Mouse (Mus musculus) liver, adult 2 months (tissue): ENCODE data around the gene Tor1b. TPM values are rescaled to one million over a fixed set of nuclear protein-coding genes. Genes with fewer than 3 reads are reported as not detected.

Experiments used
- DNase-seq: peaks from one replicate; pipeline ENCODE4 v3.0.0-alpha.2; 2011; ENCODE audit warnings: low read depth, low spot score; ENCODE audit errors: extremely low read depth
- H3K27ac ChIP-seq: fragments of 200-500 bp; replicated peaks from 2 replicates; pipeline ENCODE4 v1.5.1; 2012; ENCODE audit warnings: low read depth, mild to moderate bottlenecking, control low read depth, inconsistent platforms, low read length; ENCODE audit not compliant: insufficient read depth
- H3K27me3 ChIP-seq: fragments of 200-500 bp; 2 replicates; pipeline ENCODE4 v1.6.1; 2012; ENCODE audit warnings: mild to moderate bottlenecking, moderate library complexity, low read length, inconsistent platforms; ENCODE audit not compliant: control insufficient read depth, insufficient read depth
- H3K36me3 ChIP-seq: fragments of 200-500 bp; 2 replicates; pipeline ENCODE4 v1.6.1; 2012; ENCODE audit warnings: low read length, inconsistent platforms; ENCODE audit not compliant: control insufficient read depth, insufficient read depth
- H3K4me1 ChIP-seq: fragments of 200-500 bp; 2 replicates; pipeline ENCODE4 v1.6.1; 2011; ENCODE audit warnings: low read length; ENCODE audit not compliant: control insufficient read depth, insufficient read depth
- H3K4me3 ChIP-seq: fragments of 200-500 bp; 2 replicates; pipeline ENCODE4 v1.5.1; 2011; ENCODE audit warnings: low read depth, mild to moderate bottlenecking, control low read depth, low read length, moderate library complexity; ENCODE audit not compliant: insufficient read depth
- H3K79me2 ChIP-seq: fragments of 200-500 bp; 2 replicates; pipeline ENCODE4 v1.6.1; 2012; ENCODE audit warnings: inconsistent platforms, mild to moderate bottlenecking, low read length, moderate library complexity; ENCODE audit not compliant: control insufficient read depth, insufficient read depth
- H3K9ac ChIP-seq: fragments of 200-500 bp; 2 replicates; pipeline ENCODE4 v1.6.1; 2012; ENCODE audit warnings: low read depth, mild to moderate bottlenecking, control low read depth, inconsistent platforms, low read length
- CTCF ChIP-seq: fragments of 200-500 bp; IDR thresholded peaks from 2 replicates; pipeline ENCODE4 v1.5.1; 2011; ENCODE audit warnings: low read depth, low read length, control low read depth
- POLR2A ChIP-seq: fragments of 200-500 bp; IDR thresholded peaks from 2 replicates; pipeline ENCODE4 v1.6.1; 2011; ENCODE audit warnings: low read length, control low read depth; ENCODE audit not compliant: insufficient read depth; ENCODE audit errors: extremely low read depth
- WGBS: fragments of 180-500 bp; shearing (Covaris S2); methylation state at CpG from one replicate; pipeline ENCODE4 v1.1.7; 2018; 5-methylcytosine and 5-hydroxymethylcytosine counted together
- polyA plus RNA-seq: library from polyadenylated mRNA; depleted of rRNA; stranded (reverse); fragments of >200 nt; gene quantifications from 2 replicates; pipeline ENCODE4 v1.2.3, GENCODE M21; 2012
- total RNA-seq: library from RNA; depleted of rRNA; stranded (reverse); fragments of >200 nt; gene quantifications from 2 replicates; pipeline ENCODE4 v1.2.3, GENCODE M21; 2014

The Tor1b gene
- total and polyA plus RNA-seq, 2 experiments = 17.1 to 29.1 TPM

- H3K27me3 ChIP-seq = no peaks in the 10 kb centered on the region
- H3K79me2 ChIP-seq = no peaks in the 10 kb centered on the region
- H3K4me3 ChIP-seq = peak overlapping the region; percentile 51
- WGBS = 22% methylated on average over 16 of the region's 16 CpGs
- H3K36me3 ChIP-seq = no peaks in the 10 kb centered on the region
- DNase-seq = peak; percentile 67
- H3K27ac ChIP-seq = no peak overlapping the region
- no peaks in the 10 kb centered on the region for H3K4me1 ChIP-seq
- no peak overlapping the region for H3K9ac ChIP-seq
- peak; percentile 95 for TF ChIP-seq CTCF
- TF ChIP-seq POLR2A = no peak
Measured at GRCm38 (mm10) chr2:30942603-30943011, 10.2 kb upstream of the Tor1b start.

GRCm38 (mm10) chr2:30952457-30952823 is 319 bp upstream of the Tor1b start:
- H3K27ac ChIP-seq = peak overlapping the region; percentile 43
- peak overlapping the region; percentile 99; the same call in 1 of the 2 replicates for H3K4me3 ChIP-seq
- no peak for TF ChIP-seq CTCF
- no peak for TF ChIP-seq POLR2A

GRCm38 (mm10) chr2:30954797-30955196 is 2.0 kb downstream of the Tor1b start:
- Histone ChIP-seq H3K27me3 (no peaks in the 10 kb centered on the region), H3K79me2 (peaks cover 28% of the 10 kb centered on the region; the same call in 1 of the 2 replicates), H3K27ac (no peak overlapping the region), H3K4me3 (no peak overlapping the region), H3K4me1 (peaks cover 44% of the 10 kb centered on the region), H3K9ac (peak overlapping the region; percentile 31; the same call in 1 of the 2 replicates), H3K36me3 (peaks cover 22% of the 10 kb centered on the region)
- WGBS = 40% methylated on average over 6 of the region's 6 CpGs
- TF ChIP-seq CTCF (no peak), POLR2A (no peak)
- DNase-seq = no peak

More at GRCm38 (mm10) chr2:30952457-30952823, 319 bp upstream of the Tor1b start:
- DNase-seq = no peak
- WGBS = 29% methylated on average over 5 of the region's 5 CpGs
- Histone ChIP-seq H3K4me1 (peaks cover 28% of the 10 kb centered on the region), H3K27me3 (no peaks in the 10 kb centered on the region), H3K9ac (no peak overlapping the region), H3K79me2 (peaks cover 28% of the 10 kb centered on the region; the same call in 1 of the 2 replicates), H3K36me3 (peaks cover 17% of the 10 kb centered on the region)

GRCm38 (mm10) chr2:30957511-30957910 is 4.8 kb downstream of the Tor1b start:
- no peak overlapping the region for H3K9ac ChIP-seq
- peak; percentile 62 for DNase-seq
- no peak overlapping the region for H3K4me3 ChIP-seq
- peaks cover 64% of the 10 kb centered on the region for H3K4me1 ChIP-seq
- H3K79me2 ChIP-seq = peaks cover 32% of the 10 kb centered on the region; the same call in 1 of the 2 replicates
- H3K27me3 ChIP-seq = no peaks in the 10 kb centered on the region
- H3K36me3 ChIP-seq = peaks cover 32% of the 10 kb centered on the region
- peak overlapping the region; percentile 77 for H3K27ac ChIP-seq
- 58% methylated on average over 4 of the region's 4 CpGs for WGBS
- TF ChIP-seq CTCF (no peak), POLR2A (no peak)

- Histone ChIP-seq H3K36me3 (peaks cover 32% of the 10 kb centered on the region), H3K4me1 (peaks cover 69% of the 10 kb centered on the region), H3K27me3 (no peaks in the 10 kb centered on the region), H3K27ac (peak overlapping the region; percentile 88), H3K4me3 (no peak overlapping the region), H3K9ac (peak overlapping the region; percentile 51), H3K79me2 (peaks cover 27% of the 10 kb centered on the region; the same call in 1 of the 2 replicates)
- TF ChIP-seq POLR2A (0 out of 2 replicates have a peak, but pooled peaks have one; percentile 9), CTCF (no peak)
- DNase-seq = peak; percentile 99
- 26% methylated on average over 14 of the region's 14 CpGs for WGBS
Measured at GRCm38 (mm10) chr2:30958726-30959125, 6.0 kb downstream of the Tor1b start.

- Histone ChIP-seq H3K9ac (peak overlapping the region; percentile 51), H3K36me3 (peaks cover 32% of the 10 kb centered on the region), H3K27ac (peak overlapping the region; percentile 88), H3K79me2 (peaks cover 16% of the 10 kb centered on the region; the same call in 1 of the 2 replicates), H3K4me3 (no peak overlapping the region), H3K27me3 (no peaks in the 10 kb centered on the region), H3K4me1 (peaks cover 69% of the 10 kb centered on the region)
- peak; percentile 61 for DNase-seq
- TF ChIP-seq POLR2A = no peak
- no peak for TF ChIP-seq CTCF
- WGBS = 18% methylated on average over 5 of the region's 5 CpGs
Measured at GRCm38 (mm10) chr2:30959856-30960255, 7.1 kb downstream of the Tor1b start.
